In the genomic region with DNA sequence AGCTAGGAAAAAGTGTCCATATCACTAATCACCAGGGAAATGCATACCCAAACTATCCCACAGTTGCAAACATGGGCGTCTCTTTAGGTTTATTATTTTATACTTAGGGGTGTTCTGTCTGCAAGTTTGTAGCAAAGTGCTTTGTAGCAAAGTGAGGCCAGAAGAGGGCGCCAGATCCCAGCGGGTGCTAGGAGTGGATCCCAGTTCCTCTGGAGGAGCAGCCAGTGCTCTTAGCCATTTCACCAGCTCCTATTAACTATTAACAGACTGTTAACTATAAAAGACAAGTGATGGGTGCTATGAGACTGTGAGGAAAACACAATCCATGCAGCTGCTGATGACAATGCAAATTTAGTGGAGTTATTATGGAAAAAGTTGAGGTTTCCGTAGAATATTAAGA, we compare ENCODE assay signal across 8 mouse cellular contexts. TPM values are rescaled to one million over a fixed set of nuclear protein-coding genes. Genes with fewer than 3 reads are reported as not detected.
A peak's percentile ranks its signal among the peaks of the same experiment; 100 is the strongest.
DNase-seq lines count a peak whose midpoint lies in the region; ATAC-seq and TF ChIP-seq lines count a peak whose summit lies in the region.

No protein-coding gene starts in this region.

- H3K9me3 ChIP-seq in ES-Bruce4 (replicated peaks; ENCODE audit: control insufficient read depth, insufficient read depth, low read length, poor library complexity, severe bottlenecking) = peaks cover 6% of the 10 kb centered on the region
- no peaks in the 10 kb centered on the region for H3K9me3 ChIP-seq in heart, postnatal 0 days (replicated peaks; ENCODE audit: control insufficient read depth, low read length)

- H3K4me1 ChIP-seq in ES-Bruce4 (ENCODE audit: control insufficient read depth, insufficient read depth, low read length) = no peaks in the 10 kb centered on the region
- H3K4me1 ChIP-seq in heart, postnatal 0 days (ENCODE audit: control insufficient read depth, insufficient read depth) = no peaks in the 10 kb centered on the region

- H3K27me3 ChIP-seq in ES-Bruce4 (ENCODE audit: control insufficient read depth, insufficient read depth, low read length, poor library complexity, severe bottlenecking) = no peaks in the 10 kb centered on the region
- H3K27me3 ChIP-seq in heart, postnatal 0 days (ENCODE audit: control insufficient read depth, insufficient read depth, low read length) = no peaks in the 10 kb centered on the region

- H3K9ac ChIP-seq in ES-Bruce4 (ENCODE audit: low read depth, poor library complexity, severe bottlenecking) = no peak overlapping the region
- H3K9ac ChIP-seq in heart, postnatal 0 days (replicated peaks; ENCODE audit: low read depth, low read length) = no peak overlapping the region

- 24% methylated on average over 4 of the region's 4 CpGs for WGBS in heart, postnatal 0 days

- H3K36me3 ChIP-seq in ES-Bruce4 (ENCODE audit: control insufficient read depth, insufficient read depth, low read length, poor library complexity, severe bottlenecking) = no peaks in the 10 kb centered on the region
- no peaks in the 10 kb centered on the region for H3K36me3 ChIP-seq in heart, postnatal 0 days (replicated peaks; ENCODE audit: control insufficient read depth, insufficient read depth, low read length)

- H3K27ac ChIP-seq in ES-Bruce4 (ENCODE audit: insufficient read depth, low read length) = no peak overlapping the region
- H3K27ac ChIP-seq in heart, postnatal 0 days (ENCODE audit: low read depth) = no peak overlapping the region
- no peak overlapping the region for H3K27ac ChIP-seq in layer of hippocampus, adult 2 months

- peak; percentile 86 for TF ChIP-seq CTCF in ES-Bruce4 (IDR thresholded peaks at IDR 0.05; ENCODE audit: low read depth, low read length)
- peak; percentile 75 for TF ChIP-seq CTCF in heart, postnatal 0 days (IDR thresholded peaks at IDR 0.05; ENCODE audit: low read depth)
- TF ChIP-seq CTCF in layer of hippocampus, adult 2 months (conservative IDR thresholded peaks at IDR 0.05) = peak; percentile 99

- H3K4me2 ChIP-seq in heart, postnatal 0 days (ENCODE audit: low read depth, low read length) = no peak overlapping the region

- ATAC-seq in heart, postnatal 0 days (ENCODE audit: insufficient read depth, low read depth) = no peak

- TF ChIP-seq EP300 in ES-Bruce4 (IDR thresholded peaks at IDR 0.05; ENCODE audit: insufficient read depth, low read depth, low read length) = no peak
- no peak for TF ChIP-seq EP300 in heart, postnatal 0 days (IDR thresholded peaks at IDR 0.05; ENCODE audit: low read depth)

- TF ChIP-seq POLR2A in ES-Bruce4 (IDR thresholded peaks at IDR 0.05; ENCODE audit: insufficient read depth, low read length) = no peak

- DNase-seq in adrenal gland, adult 18-20 months (ENCODE audit: low spot score in 2 of 2) = peak; percentile 92
- peak; percentile 80 for DNase-seq in embryo, embryonic 10.5 days (ENCODE audit: low spot score)
- DNase-seq in heart, postnatal 0 days (ENCODE audit: low spot score) = peak; percentile 21
- peak; percentile 77 to 93 for DNase-seq in layer of hippocampus, adult 2 months (ENCODE audit: low spot score in 2 of 2)
- peak; percentile 91 for DNase-seq in lung, postnatal 10 days
- peak; percentile 93 for DNase-seq in right cerebral cortex, postnatal 4 days
- DNase-seq in yolk sac, embryonic 10.5 days (ENCODE audit: low spot score) = peak; percentile 55

- no peak overlapping the region for H3K4me3 ChIP-seq in ES-Bruce4 (ENCODE audit: low read depth, low read length)
- H3K4me3 ChIP-seq in heart, postnatal 0 days (ENCODE audit: low read depth, low read length) = no peak overlapping the region
- no peak overlapping the region for H3K4me3 ChIP-seq in layer of hippocampus, adult 2 months

RNA-seq across cellular contexts. Expression of a gene that starts 3.6 kb away (rescaled TPM):
- not detected in 2 replicates for polyA plus RNA-seq in ES-Bruce4 (2011; ENCODE audit: insufficient read depth, insufficient read length, low read depth, missing spikeins)
- total RNA-seq in adrenal gland, adult 18-20 months (2021) = under 1 TPM in 1 of 2 experiments, not detected in 1; 0.48 TPM
- 0.76 TPM in 1 of 2 replicates, not detected in the other for total RNA-seq in heart, postnatal 0 days (2014; rRNA removed; ENCODE audit: low replicate concordance)
- 0.07 TPM in 1 of 2 replicates, not detected in the other for polyA plus RNA-seq in heart, postnatal 0 days (2015; fragmentation: Nextera tagmentation; extraction: Ambion mirVana)
- not detected for total RNA-seq in layer of hippocampus, adult 2 months (2021)

RNA-seq across cellular contexts. Expression of a gene that starts 28.0 kb away (rescaled TPM):
- polyA plus RNA-seq in ES-Bruce4 (2011; ENCODE audit: insufficient read depth, insufficient read length, low read depth, missing spikeins) = 0.68 and 1.4 TPM in 2 replicates
- 1 to 10 TPM; 6.4 to 9.0 TPM for total RNA-seq in adrenal gland, adult 18-20 months (2021)
- 1.4 and 6.8 TPM in 2 replicates for total RNA-seq in heart, postnatal 0 days (2014; rRNA removed; ENCODE audit: low replicate concordance)
- 5.1 and 5.6 TPM in 2 replicates for polyA plus RNA-seq in heart, postnatal 0 days (2015; fragmentation: Nextera tagmentation; extraction: Ambion mirVana)
- 1 to 10 TPM; 8.2 to 8.4 TPM for total RNA-seq in layer of hippocampus, adult 2 months (2021)

RNA-seq across cellular contexts. Expression of a gene that starts 33.2 kb away (rescaled TPM):
- 21.1 and 24.3 TPM in 2 replicates for polyA plus RNA-seq in ES-Bruce4 (2011; ENCODE audit: insufficient read depth, insufficient read length, low read depth, missing spikeins)
- total RNA-seq in adrenal gland, adult 18-20 months (2021) = 10 to 100 TPM; 80.1 to 80.3 TPM
- total RNA-seq in heart, postnatal 0 days (2014; rRNA removed; ENCODE audit: low replicate concordance) = 60.2 and 102 TPM in 2 replicates
- 101 and 104 TPM in 2 replicates for polyA plus RNA-seq in heart, postnatal 0 days (2015; fragmentation: Nextera tagmentation; extraction: Ambion mirVana)
- total RNA-seq in layer of hippocampus, adult 2 months (2021) = 10 to 100 TPM; 60.0 to 60.9 TPM

RNA-seq across cellular contexts. Expression of a gene that starts 34.8 kb away (rescaled TPM):
- polyA plus RNA-seq in ES-Bruce4 (2011; ENCODE audit: insufficient read depth, insufficient read length, low read depth, missing spikeins) = 22.7 and 24.3 TPM in 2 replicates
- total RNA-seq in adrenal gland, adult 18-20 months (2021) = 10 to 100 TPM; 21.6 to 25.3 TPM
- total RNA-seq in heart, postnatal 0 days (2014; rRNA removed; ENCODE audit: low replicate concordance) = 3.6 and 4.7 TPM in 2 replicates
- 8.7 and 11.4 TPM in 2 replicates for polyA plus RNA-seq in heart, postnatal 0 days (2015; fragmentation: Nextera tagmentation; extraction: Ambion mirVana)
- 10 to 100 TPM; 13.4 to 16.5 TPM for total RNA-seq in layer of hippocampus, adult 2 months (2021)

RNA-seq across cellular contexts. Expression of a gene that starts 34.9 kb away (rescaled TPM):
- 51.6 and 55.4 TPM in 2 replicates for polyA plus RNA-seq in ES-Bruce4 (2011; ENCODE audit: insufficient read depth, insufficient read length, low read depth, missing spikeins)
- total RNA-seq in adrenal gland, adult 18-20 months (2021) = 10 to 100 TPM; 40.6 to 41.6 TPM
- 52.8 and 77.7 TPM in 2 replicates for total RNA-seq in heart, postnatal 0 days (2014; rRNA removed; ENCODE audit: low replicate concordance)
- 33.4 and 39.1 TPM in 2 replicates for polyA plus RNA-seq in heart, postnatal 0 days (2015; fragmentation: Nextera tagmentation; extraction: Ambion mirVana)
- 10 to 100 TPM; 42.0 to 42.2 TPM for total RNA-seq in layer of hippocampus, adult 2 months (2021)

Comparison
In these comparisons a context has a peak if more than half of its experiments do, and no peak if none do; other contexts are left out.
1. DNase-seq: peak in every context shown above with its lines; median percentile 93 in right cerebral cortex, postnatal 4 days; 92 in adrenal gland, adult 18-20 months; 91 in lung, postnatal 10 days; 85 in layer of hippocampus, adult 2 months; 80 in embryo, embryonic 10.5 days; 55 in yolk sac, embryonic 10.5 days; 21 in heart, postnatal 0 days.